Mouse (Mus musculus) embryo, embryonic 9.5 days (tissue): ENCODE data around the gene Rhox2b.
"Not testable (repeated sequence)": the region's sequence is repeated elsewhere in the genome, so short reads cannot be mapped to it uniquely, and the experiment has no call there.

Experiments
- DNase-seq: peaks from one replicate; pipeline ENCODE4 v3.0.0-alpha.2; 2017; ENCODE audit errors: extremely low spot score

Gene Rhox2b

DNA sequence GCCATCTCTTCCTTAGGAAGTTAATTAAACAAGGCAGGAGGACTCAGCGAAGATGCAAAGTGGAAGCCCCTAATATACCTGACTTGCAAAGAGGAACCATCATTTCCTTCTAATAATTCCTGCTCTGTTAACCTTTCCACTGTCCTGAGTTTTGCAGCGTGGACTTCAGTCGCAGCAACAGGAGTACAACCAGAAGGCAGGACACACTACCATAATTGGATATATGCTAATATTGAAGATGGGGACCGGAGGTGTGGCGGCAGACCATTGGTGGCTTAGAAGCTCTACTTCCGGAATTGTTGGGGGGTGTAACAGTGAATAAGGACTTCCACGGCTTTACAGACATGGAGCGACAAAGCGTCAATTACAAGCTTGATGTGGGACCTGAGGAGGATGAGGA is at the start of gene Rhox2b:
Gene Rhox2b, plus strand, starts transcription at position 301 of the 400 bp plus-strand sequence.
- not testable (repeated sequence) for DNase-seq

- not testable (repeated sequence) for DNase-seq
These were observed 32.1 kb upstream of the Rhox2b start, which contains the start of gene Rhox3a2 for GRCm38 (mm10) chrX:37379728-37380127. TSS of gene Rhox3a2 (plus strand) at chrX:37380028.

DNA sequence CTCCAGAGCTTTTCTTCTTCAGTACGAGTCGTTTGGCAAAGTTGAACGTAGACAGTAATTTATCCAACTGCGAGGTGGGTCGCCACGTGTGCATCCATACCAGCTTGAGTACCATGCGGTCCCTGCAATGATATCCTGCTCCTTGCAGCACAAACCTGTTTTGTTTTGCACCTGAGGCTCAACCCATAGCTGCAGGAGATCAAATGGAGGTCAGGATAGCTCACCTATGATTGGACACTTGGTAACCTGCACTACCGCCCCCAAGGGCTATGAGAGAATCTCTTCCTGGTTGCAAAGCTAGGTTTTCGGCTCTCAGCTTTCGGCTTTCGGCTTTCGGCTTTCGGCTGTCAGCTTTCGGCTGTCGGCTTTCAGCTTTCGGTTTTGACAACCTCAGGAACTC is 21.3 kb upstream of the Rhox2b start, which contains the start of gene Rhox4a2:
Gene Rhox4a2, plus strand, starts transcription at position 301 of the 400 bp plus-strand sequence.
- not testable (repeated sequence) for DNase-seq

GRCm38 (mm10) chrX:37432194-37432593 is 20.3 kb downstream of the Rhox2b start, which contains the start of gene Rhox4b:
TSS of gene Rhox4b (plus strand) at chrX:37432494.
- not testable (repeated sequence) for DNase-seq

DNA sequence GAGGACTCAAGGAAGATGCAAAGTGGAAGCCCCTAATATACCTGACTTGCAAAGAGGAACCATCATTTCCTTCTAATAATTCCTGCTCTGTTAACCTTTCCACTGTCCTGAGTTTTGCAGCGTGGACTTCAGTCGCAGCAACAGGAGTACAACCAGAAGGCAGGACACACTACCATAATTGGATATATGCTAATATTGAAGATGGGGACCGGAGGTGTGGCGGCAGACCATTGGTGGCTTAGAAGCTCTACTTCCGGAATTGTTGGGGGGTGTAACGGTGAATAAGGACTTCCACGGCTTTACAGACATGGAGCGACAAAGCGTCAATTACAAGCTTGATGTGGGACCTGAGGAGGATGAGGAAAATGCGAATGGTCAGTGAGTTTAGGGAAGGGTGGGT is 41.5 kb downstream of the Rhox2b start, which contains the start of gene Rhox2c:
Gene Rhox2c, plus strand, starts transcription at position 301 of the 400 bp plus-strand sequence.
- DNase-seq: not testable (repeated sequence)

DNA sequence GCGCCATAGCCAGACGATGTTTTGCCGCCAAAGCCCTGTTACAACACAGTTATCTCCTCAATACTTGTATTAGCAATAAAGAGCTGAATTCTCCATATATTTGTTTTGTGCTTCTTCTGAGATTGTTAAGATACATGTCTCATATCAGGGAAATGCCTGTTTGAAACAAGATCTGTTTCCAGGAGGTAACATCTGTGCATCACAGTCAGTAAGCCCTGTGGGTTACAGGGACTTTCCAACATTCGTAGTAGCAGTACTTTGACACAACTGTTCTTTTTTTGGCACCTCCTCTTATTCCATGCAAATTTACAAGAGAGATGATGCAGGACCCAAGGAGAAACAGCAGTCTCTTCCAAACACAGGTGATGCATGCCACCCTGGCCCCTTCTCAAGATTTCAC is 46.4 kb downstream of the Rhox2b start, which contains the start of gene Rhox3c:
Gene Rhox3c, plus strand, starts transcription at position 301 of the 400 bp plus-strand sequence.
- not testable (repeated sequence) for DNase-seq
